Mouse (Mus musculus): Measurements from ENCODE around the gene Xrcc5. TPM values are rescaled to one million over a fixed set of nuclear protein-coding genes. Genes with fewer than 3 reads are reported as not detected.
A peak's percentile ranks its signal among the peaks of the same experiment; 100 is the strongest.

Xrcc5 gene
- polyA plus RNA-seq, 1 experiment from 2014 or later, result 33.4 TPM

GRCm38 (mm10) chr1:72428526-72428925, 121.3 kb downstream of the Xrcc5 start:
- H3K27me3 ChIP-seq (replicated peaks; ENCODE audit: control insufficient read depth, insufficient read depth, low read length), result no peaks in the 10 kb centered on the region
- no peaks in the 10 kb centered on the region for H3K4me1 ChIP-seq (ENCODE audit: control insufficient read depth, insufficient read depth, low read length)
- no peaks in the 10 kb centered on the region for H3K9me3 ChIP-seq (replicated peaks; ENCODE audit: control insufficient read depth, low read length)
- no peaks in the 10 kb centered on the region for H3K36me3 ChIP-seq (ENCODE audit: control insufficient read depth, insufficient read depth, low read length)
- H3K9ac ChIP-seq (ENCODE audit: low read length), result no peak overlapping the region
- no peak for ATAC-seq
- no peak overlapping the region for H3K4me2 ChIP-seq (ENCODE audit: low read length)
- 89% methylated on average over 8 of the region's 8 CpGs for WGBS
- DNase-seq (ENCODE audit: low spot score), result no peak
- H3K4me3 ChIP-seq (ENCODE audit: low read depth, low read length), result no peak overlapping the region
- H3K27ac ChIP-seq (ENCODE audit: low read depth, low read length), result no peak overlapping the region

GRCm38 (mm10) chr1:72429107-72429807, 122.0 kb downstream of the Xrcc5 start:
- 93% methylated on average over 7 of the region's 7 CpGs for WGBS
- H3K9me3 ChIP-seq (replicated peaks; ENCODE audit: control insufficient read depth, low read length), result no peaks in the 10 kb centered on the region
- H3K27me3 ChIP-seq (replicated peaks; ENCODE audit: control insufficient read depth, insufficient read depth, low read length), result no peaks in the 10 kb centered on the region
- H3K4me1 ChIP-seq (ENCODE audit: control insufficient read depth, insufficient read depth, low read length), result no peaks in the 10 kb centered on the region
- ATAC-seq, result no peak
- H3K4me2 ChIP-seq (ENCODE audit: low read length), result no peak overlapping the region
- no peak for DNase-seq (ENCODE audit: low spot score)
- no peak overlapping the region for H3K27ac ChIP-seq (ENCODE audit: low read depth, low read length)
- H3K36me3 ChIP-seq (ENCODE audit: control insufficient read depth, insufficient read depth, low read length), result no peaks in the 10 kb centered on the region
- H3K4me3 ChIP-seq (ENCODE audit: low read depth, low read length), result no peak overlapping the region
- H3K9ac ChIP-seq (ENCODE audit: low read length), result no peak overlapping the region

- H3K27ac ChIP-seq (ENCODE audit: low read depth, low read length), result no peak overlapping the region
- ATAC-seq, result no peak
- no peak for DNase-seq (ENCODE audit: low spot score)
- WGBS, result 100% methylated on average over 1 of the region's 1 CpGs
- H3K36me3 ChIP-seq (ENCODE audit: control insufficient read depth, insufficient read depth, low read length), result no peaks in the 10 kb centered on the region
- H3K9ac ChIP-seq (ENCODE audit: low read length), result no peak overlapping the region
- H3K4me2 ChIP-seq (ENCODE audit: low read length), result no peak overlapping the region
- H3K27me3 ChIP-seq (replicated peaks; ENCODE audit: control insufficient read depth, insufficient read depth, low read length), result no peaks in the 10 kb centered on the region
- H3K4me1 ChIP-seq (ENCODE audit: control insufficient read depth, insufficient read depth, low read length), result no peaks in the 10 kb centered on the region
- H3K4me3 ChIP-seq (ENCODE audit: low read depth, low read length), result no peak overlapping the region
- H3K9me3 ChIP-seq (replicated peaks; ENCODE audit: control insufficient read depth, low read length), result no peaks in the 10 kb centered on the region
These were observed 125.4 kb downstream of the Xrcc5 start for GRCm38 (mm10) chr1:72432579-72432978.

- no peak overlapping the region for H3K9ac ChIP-seq (ENCODE audit: low read length)
- H3K4me2 ChIP-seq (ENCODE audit: low read length), result no peak overlapping the region
- H3K27ac ChIP-seq (ENCODE audit: low read depth, low read length), result no peak overlapping the region
- H3K4me1 ChIP-seq (ENCODE audit: control insufficient read depth, insufficient read depth, low read length), result no peaks in the 10 kb centered on the region
- ATAC-seq (no peak), DNase-seq (ENCODE audit: low spot score) (no peak)
- 52% methylated on average over 3 of the region's 3 CpGs for WGBS
- H3K36me3 ChIP-seq (ENCODE audit: control insufficient read depth, insufficient read depth, low read length), result no peaks in the 10 kb centered on the region
- no peak overlapping the region for H3K4me3 ChIP-seq (ENCODE audit: low read depth, low read length)
- no peaks in the 10 kb centered on the region for H3K9me3 ChIP-seq (replicated peaks; ENCODE audit: control insufficient read depth, low read length)
- H3K27me3 ChIP-seq (replicated peaks; ENCODE audit: control insufficient read depth, insufficient read depth, low read length), result no peaks in the 10 kb centered on the region
These were observed 127.3 kb downstream of the Xrcc5 start for GRCm38 (mm10) chr1:72434510-72434909.

- WGBS, result 80% methylated on average over 5 of the region's 5 CpGs
- H3K4me1 ChIP-seq (ENCODE audit: control insufficient read depth, insufficient read depth, low read length), result no peaks in the 10 kb centered on the region
- H3K9me3 ChIP-seq (replicated peaks; ENCODE audit: control insufficient read depth, low read length), result no peaks in the 10 kb centered on the region
- ATAC-seq (no peak), DNase-seq (ENCODE audit: low spot score) (no peak)
- no peaks in the 10 kb centered on the region for H3K36me3 ChIP-seq (ENCODE audit: control insufficient read depth, insufficient read depth, low read length)
- no peak overlapping the region for H3K4me2 ChIP-seq (ENCODE audit: low read length)
- no peak overlapping the region for H3K9ac ChIP-seq (ENCODE audit: low read length)
- H3K27ac ChIP-seq (ENCODE audit: low read depth, low read length), result no peak overlapping the region
- H3K4me3 ChIP-seq (ENCODE audit: low read depth, low read length), result no peak overlapping the region
- H3K27me3 ChIP-seq (replicated peaks; ENCODE audit: control insufficient read depth, insufficient read depth, low read length), result no peaks in the 10 kb centered on the region
These were observed 129.7 kb downstream of the Xrcc5 start for GRCm38 (mm10) chr1:72436967-72437366.

GRCm38 (mm10) chr1:72439146-72439545, 131.9 kb downstream of the Xrcc5 start:
- H3K4me2 ChIP-seq (ENCODE audit: low read length), result no peak overlapping the region
- H3K9ac ChIP-seq (ENCODE audit: low read length), result no peak overlapping the region
- ATAC-seq (peak; percentile 40; the same call in 1 of the 2 replicates), DNase-seq (ENCODE audit: low spot score) (peak; percentile 33)
- H3K27ac ChIP-seq (ENCODE audit: low read depth, low read length), result 0 out of 2 replicates have a peak overlapping the region, but pooled peaks have one; percentile 17
- H3K27me3 ChIP-seq (replicated peaks; ENCODE audit: control insufficient read depth, insufficient read depth, low read length), result no peaks in the 10 kb centered on the region
- no peaks in the 10 kb centered on the region for H3K36me3 ChIP-seq (ENCODE audit: control insufficient read depth, insufficient read depth, low read length)
- WGBS, result 71% methylated on average over 8 of the region's 8 CpGs
- no peaks in the 10 kb centered on the region for H3K9me3 ChIP-seq (replicated peaks; ENCODE audit: control insufficient read depth, low read length)
- H3K4me3 ChIP-seq (ENCODE audit: low read depth, low read length), result no peak overlapping the region
- no peaks in the 10 kb centered on the region for H3K4me1 ChIP-seq (ENCODE audit: control insufficient read depth, insufficient read depth, low read length)

GRCm38 (mm10) chr1:72442747-72443146, 135.5 kb downstream of the Xrcc5 start:
- Histone ChIP-seq H3K4me1 (ENCODE audit: control insufficient read depth, insufficient read depth, low read length) (no peaks in the 10 kb centered on the region), H3K27me3 (replicated peaks; ENCODE audit: control insufficient read depth, insufficient read depth, low read length) (no peaks in the 10 kb centered on the region), H3K27ac (ENCODE audit: low read depth, low read length) (no peak overlapping the region), H3K4me2 (ENCODE audit: low read length) (no peak overlapping the region), H3K9ac (ENCODE audit: low read length) (no peak overlapping the region), H3K4me3 (ENCODE audit: low read depth, low read length) (no peak overlapping the region), H3K36me3 (ENCODE audit: control insufficient read depth, insufficient read depth, low read length) (no peaks in the 10 kb centered on the region), H3K9me3 (replicated peaks; ENCODE audit: control insufficient read depth, low read length) (no peaks in the 10 kb centered on the region)
- no peak for DNase-seq (ENCODE audit: low spot score)
- ATAC-seq, result no peak
- WGBS, result 93% methylated on average over 2 of the region's 2 CpGs

Other genes starting within 250 kb of the Xrcc5 start
- 1.2 and 1.6 TPM in 2 replicates for gene Mreg, start 95.1 kb upstream of the Xrcc5 start, polyA plus RNA-seq (2014; fragmentation: Nextera tagmentation; extraction: Ambion mirVana)
- 8.4 and 10.3 TPM in 2 replicates for gene Pecr, start 23.1 kb upstream of the Xrcc5 start, polyA plus RNA-seq (2014; fragmentation: Nextera tagmentation; extraction: Ambion mirVana)
- gene Tmem169, start 23.1 kb upstream of the Xrcc5 start, polyA plus RNA-seq (2014; fragmentation: Nextera tagmentation; extraction: Ambion mirVana), result 23.2 and 28.8 TPM in 2 replicates
- gene March4, start 229.5 kb downstream of the Xrcc5 start, polyA plus RNA-seq (2014; fragmentation: Nextera tagmentation; extraction: Ambion mirVana), result 2.8 and 3.6 TPM in 2 replicates